Mouse (Mus musculus): ENCODE results near the gene Arid1b.

- TF ChIP-seq GATA1 (IDR thresholded peaks at IDR 0.05; ENCODE audit: low read length) = no peak
- no peak for TF ChIP-seq TAL1 (IDR thresholded peaks at IDR 0.05; ENCODE audit: low read length)
Measured at GRCm38 (mm10) chr17:5196005-5196404, 201.9 kb downstream of the Arid1b start.
